Comparison of ENCODE assay signal across 11 mouse cellular contexts in the genomic region with DNA sequence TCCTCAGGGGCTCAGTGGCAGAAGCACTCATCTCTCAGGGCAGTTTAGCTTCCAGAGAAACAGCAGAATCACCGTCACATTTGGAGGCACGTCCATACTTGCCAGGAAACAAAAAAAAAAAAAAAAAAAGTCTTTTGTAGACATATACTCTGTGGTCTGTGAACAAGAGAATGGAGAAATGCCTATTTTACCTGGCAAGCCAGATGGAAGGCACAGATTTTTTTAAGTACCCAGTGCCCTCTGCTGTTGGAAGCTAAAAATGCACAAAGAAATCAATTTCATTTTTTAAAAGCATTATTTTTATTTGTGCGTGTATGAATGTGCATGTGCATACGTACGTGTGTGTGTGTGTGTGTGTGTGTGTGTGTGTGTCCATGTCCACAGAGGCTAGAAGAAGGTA. TPM values are rescaled to one million over a fixed set of nuclear protein-coding genes. Genes with fewer than 3 reads are reported as not detected.
DNase-seq lines count a peak whose midpoint lies in the region; ATAC-seq and TF ChIP-seq lines count a peak whose summit lies in the region.
"Had no signal": no experiment of that assay in that cellular context is flagged by ENCODE, and none has a peak within 500 bp of the region (broad histone marks: within the 10 kb centered on the region; RNA-seq: fewer than 3 reads in every experiment).

No protein-coding gene starts in this region.

- H3K27me3 ChIP-seq in intestine, postnatal 0 days (replicated peaks; ENCODE audit: control insufficient read depth, insufficient read depth, low read length) = no peaks in the 10 kb centered on the region
- no peaks in the 10 kb centered on the region for H3K27me3 ChIP-seq in intestine, embryonic 16.5 days (replicated peaks; ENCODE audit: control insufficient read depth, insufficient read depth, low read length)
- H3K27me3 ChIP-seq: neural tube, embryonic 13.5 days had no signal

- H3K4me1 ChIP-seq in intestine, postnatal 0 days (replicated peaks; ENCODE audit: control insufficient read depth, insufficient read depth, low read length) = no peaks in the 10 kb centered on the region
- no peaks in the 10 kb centered on the region; the same call in 1 of the 2 replicates for H3K4me1 ChIP-seq in intestine, embryonic 16.5 days (ENCODE audit: control insufficient read depth, insufficient read depth, low read length)
- H3K4me1 ChIP-seq: neural tube, embryonic 13.5 days had no signal

- H3K27ac ChIP-seq in intestine, postnatal 0 days (ENCODE audit: low read depth, low read length) = no peak overlapping the region
- H3K27ac ChIP-seq in intestine, embryonic 16.5 days (ENCODE audit: low read length) = no peak overlapping the region
- H3K27ac ChIP-seq: neural tube, embryonic 13.5 days had no signal

- peak; percentile 69 for DNase-seq in 3T3-L1 (ENCODE audit: low read depth, low spot score)
- DNase-seq in CD4-positive helper T cell, adult 2 months (ENCODE audit: low read depth, low spot score) = peak; percentile 63
- DNase-seq in c-Kit-positive CD71-positive TER-119-positive erythroid progenitor cells, embryonic 14.5 days (ENCODE audit: low spot score) = no peak
- DNase-seq in layer of hippocampus, adult 9-10 months (ENCODE audit: low spot score) = no peak
- no peak for DNase-seq in heart, adult 11 months
- DNase-seq: adrenal gland, postnatal 10 days; lung, postnatal 10 days had no signal

- no peaks in the 10 kb centered on the region for H3K9me3 ChIP-seq in intestine, postnatal 0 days (ENCODE audit: control insufficient read depth)
- H3K9me3 ChIP-seq in intestine, embryonic 16.5 days (ENCODE audit: control insufficient read depth, low read length) = no peaks in the 10 kb centered on the region
- H3K9me3 ChIP-seq: neural tube, embryonic 13.5 days had no signal

- H3K4me2 ChIP-seq in intestine, postnatal 0 days (replicated peaks; ENCODE audit: low read depth) = no peak overlapping the region
- no peak overlapping the region for H3K4me2 ChIP-seq in intestine, embryonic 16.5 days (ENCODE audit: low read depth, low read length)
- H3K4me2 ChIP-seq: neural tube, embryonic 13.5 days had no signal

- no peak for ATAC-seq in intestine, postnatal 0 days
- no peak for ATAC-seq in intestine, embryonic 16.5 days
- 0 out of 2 replicates have a peak, but pooled peaks have one; percentile 17 for ATAC-seq in common myeloid progenitor, adult 5-6 weeks (replicated peaks; ENCODE audit: low read depth, poor library complexity, severe bottlenecking)

- 71% methylated on average over 5 of the region's 5 CpGs for WGBS in intestine, postnatal 0 days
- 68% methylated on average over 5 of the region's 5 CpGs for WGBS in intestine, embryonic 16.5 days

- TF ChIP-seq CTCF in intestine, postnatal 0 days (IDR thresholded peaks at IDR 0.05; ENCODE audit: low read depth) = peak; percentile 77

- H3K36me3 ChIP-seq in intestine, postnatal 0 days (ENCODE audit: control insufficient read depth, insufficient read depth) = no peaks in the 10 kb centered on the region
- no peaks in the 10 kb centered on the region for H3K36me3 ChIP-seq in intestine, embryonic 16.5 days (ENCODE audit: control insufficient read depth, insufficient read depth, low read length)
- H3K36me3 ChIP-seq: neural tube, embryonic 13.5 days had no signal

- H3K4me3 ChIP-seq in intestine, postnatal 0 days (ENCODE audit: low read depth, low read length) = no peak overlapping the region
- H3K4me3 ChIP-seq in intestine, embryonic 16.5 days (ENCODE audit: low read length) = no peak overlapping the region
- H3K4me3 ChIP-seq: neural tube, embryonic 13.5 days had no signal

- H3K9ac ChIP-seq in intestine, postnatal 0 days (ENCODE audit: low read depth, low read length) = no peak overlapping the region
- H3K9ac ChIP-seq in intestine, embryonic 16.5 days (ENCODE audit: low read depth, low read length) = no peak overlapping the region
- H3K9ac ChIP-seq: neural tube, embryonic 13.5 days had no signal

RNA-seq across cellular contexts. Expression of gene Golga5, which starts 7.8 kb away (rescaled TPM):
- 36.1 and 36.7 TPM in 2 replicates for polyA plus RNA-seq in intestine, postnatal 0 days (2015; fragmentation: Nextera tagmentation; extraction: Ambion mirVana)
- polyA plus RNA-seq in intestine, embryonic 16.5 days (2015; fragmentation: Nextera tagmentation; extraction: Ambion mirVana) = 31.3 and 32.1 TPM in 2 replicates
- 76.9 and 81.0 TPM in 2 replicates for total RNA-seq in common myeloid progenitor, adult 5-6 weeks (2017)

RNA-seq across cellular contexts. Expression of gene Lgmn, which starts 21.6 kb away (rescaled TPM):
- polyA plus RNA-seq in intestine, postnatal 0 days (2015; fragmentation: Nextera tagmentation; extraction: Ambion mirVana) = 1,340 and 1,424 TPM in 2 replicates
- 92.4 and 100 TPM in 2 replicates for polyA plus RNA-seq in intestine, embryonic 16.5 days (2015; fragmentation: Nextera tagmentation; extraction: Ambion mirVana)
- total RNA-seq in common myeloid progenitor, adult 5-6 weeks (2017) = 2.0 and 2.1 TPM in 2 replicates

Comparison
In these comparisons a context has a peak if more than half of its experiments do, and no peak if none do; other contexts are left out.
1. RNA of gene Lgmn, which starts 21.6 kb away (polyA plus RNA-seq): 1,340 to 1,424 TPM in intestine, postnatal 0 days; 92.4 to 100 TPM in intestine, embryonic 16.5 days; every median in the first group is over 10 times any median in the second.
2. DNase-seq: peak in 3T3-L1 (single experiment) and CD4-positive helper T cell, adult 2 months (single experiment); none in c-Kit-positive CD71-positive TER-119-positive erythroid progenitor cells, embryonic 14.5 days (single experiment), layer of hippocampus, adult 9-10 months (single experiment) and heart, adult 11 months (single experiment).